Mouse (Mus musculus): ENCODE results near the gene Dnajb8. TPM values are rescaled to one million over a fixed set of nuclear protein-coding genes. Genes with fewer than 3 reads are reported as not detected.

The Dnajb8 gene
- polyA plus RNA-seq, 1 experiment from 2014 or later, result not detected

- peaks cover 30% of the 10 kb centered on the region for H3K4me1 ChIP-seq (ENCODE audit: control insufficient read depth, insufficient read depth, low read length)
- no peak overlapping the region for H3K9ac ChIP-seq (ENCODE audit: low read depth, low read length)
- H3K4me2 ChIP-seq, result no peak overlapping the region
- H3K27me3 ChIP-seq (ENCODE audit: control insufficient read depth, insufficient read depth, low read length), result peaks cover 2% of the 10 kb centered on the region; the same call in 1 of the 2 replicates
- H3K9me3 ChIP-seq (replicated peaks; ENCODE audit: control insufficient read depth, low read length), result no peaks in the 10 kb centered on the region
- H3K4me3 ChIP-seq (ENCODE audit: low read depth, low read length), result no peak overlapping the region
- no peak for ATAC-seq (replicated peaks; ENCODE audit: insufficient number of reproducible peaks, low FRiP score, low TSS enrichment)
- H3K27ac ChIP-seq (ENCODE audit: low read depth, low read length), result no peak overlapping the region
- WGBS (ENCODE audit: insufficient replicate concordance), result 43% methylated on average over 7 of the region's 7 CpGs
- no peaks in the 10 kb centered on the region for H3K36me3 ChIP-seq (ENCODE audit: control insufficient read depth, insufficient read depth, low read length)
Measured at GRCm38 (mm10) chr6:88251798-88252478, 29.9 kb downstream of the Dnajb8 start.

- 53% methylated on average over 6 of the region's 6 CpGs for WGBS (ENCODE audit: insufficient replicate concordance)
- Histone ChIP-seq H3K4me2 (no peak overlapping the region), H3K36me3 (ENCODE audit: control insufficient read depth, insufficient read depth, low read length) (no peaks in the 10 kb centered on the region), H3K27me3 (ENCODE audit: control insufficient read depth, insufficient read depth, low read length) (no peaks in the 10 kb centered on the region; the same call in 1 of the 2 replicates), H3K4me1 (ENCODE audit: control insufficient read depth, insufficient read depth, low read length) (peaks cover 19% of the 10 kb centered on the region), H3K9me3 (replicated peaks; ENCODE audit: control insufficient read depth, low read length) (no peaks in the 10 kb centered on the region), H3K9ac (ENCODE audit: low read depth, low read length) (no peak overlapping the region), H3K4me3 (ENCODE audit: low read depth, low read length) (no peak overlapping the region), H3K27ac (ENCODE audit: low read depth, low read length) (no peak overlapping the region)
- ATAC-seq (replicated peaks; ENCODE audit: insufficient number of reproducible peaks, low FRiP score, low TSS enrichment), result no peak
Measured at GRCm38 (mm10) chr6:88254082-88254481, 32.0 kb downstream of the Dnajb8 start.

GRCm38 (mm10) chr6:88255435-88255834, 33.4 kb downstream of the Dnajb8 start:
- H3K27ac ChIP-seq (ENCODE audit: low read depth, low read length), result no peak overlapping the region
- no peak for ATAC-seq (replicated peaks; ENCODE audit: insufficient number of reproducible peaks, low FRiP score, low TSS enrichment)
- no peaks in the 10 kb centered on the region; the same call in 1 of the 2 replicates for H3K27me3 ChIP-seq (ENCODE audit: control insufficient read depth, insufficient read depth, low read length)
- no peak overlapping the region for H3K9ac ChIP-seq (ENCODE audit: low read depth, low read length)
- no peaks in the 10 kb centered on the region for H3K9me3 ChIP-seq (replicated peaks; ENCODE audit: control insufficient read depth, low read length)
- H3K36me3 ChIP-seq (ENCODE audit: control insufficient read depth, insufficient read depth, low read length), result no peaks in the 10 kb centered on the region
- no peak overlapping the region for H3K4me3 ChIP-seq (ENCODE audit: low read depth, low read length)
- 7% methylated on average over 4 of the region's 4 CpGs for WGBS (ENCODE audit: insufficient replicate concordance)
- H3K4me2 ChIP-seq, result no peak overlapping the region
- H3K4me1 ChIP-seq (ENCODE audit: control insufficient read depth, insufficient read depth, low read length), result peaks cover 16% of the 10 kb centered on the region

- Histone ChIP-seq H3K9me3 (replicated peaks; ENCODE audit: control insufficient read depth, low read length) (no peaks in the 10 kb centered on the region), H3K27ac (ENCODE audit: low read depth, low read length) (no peak overlapping the region), H3K27me3 (ENCODE audit: control insufficient read depth, insufficient read depth, low read length) (no peaks in the 10 kb centered on the region), H3K4me3 (ENCODE audit: low read depth, low read length) (no peak overlapping the region), H3K36me3 (ENCODE audit: control insufficient read depth, insufficient read depth, low read length) (no peaks in the 10 kb centered on the region), H3K4me1 (ENCODE audit: control insufficient read depth, insufficient read depth, low read length) (peaks cover 13% of the 10 kb centered on the region), H3K9ac (ENCODE audit: low read depth, low read length) (no peak overlapping the region), H3K4me2 (no peak overlapping the region)
- no peak for ATAC-seq (replicated peaks; ENCODE audit: insufficient number of reproducible peaks, low FRiP score, low TSS enrichment)
- 78% methylated on average over 3 of the region's 3 CpGs for WGBS (ENCODE audit: insufficient replicate concordance)
Measured at GRCm38 (mm10) chr6:88259621-88260020, 37.6 kb downstream of the Dnajb8 start.

- WGBS (ENCODE audit: insufficient replicate concordance), result 80% methylated on average over 3 of the region's 3 CpGs
- no peak for ATAC-seq (replicated peaks; ENCODE audit: insufficient number of reproducible peaks, low FRiP score, low TSS enrichment)
- H3K4me1 ChIP-seq (ENCODE audit: control insufficient read depth, insufficient read depth, low read length), result peaks cover 8% of the 10 kb centered on the region
Measured at GRCm38 (mm10) chr6:88260645-88261044, 38.6 kb downstream of the Dnajb8 start.

GRCm38 (mm10) chr6:88262160-88262559, 40.1 kb downstream of the Dnajb8 start:
- no peak overlapping the region for H3K4me3 ChIP-seq (ENCODE audit: low read depth, low read length)
- no peak overlapping the region for H3K9ac ChIP-seq (ENCODE audit: low read depth, low read length)
- H3K4me2 ChIP-seq, result no peak overlapping the region
- H3K9me3 ChIP-seq (replicated peaks; ENCODE audit: control insufficient read depth, low read length), result no peaks in the 10 kb centered on the region
- WGBS (ENCODE audit: insufficient replicate concordance), result 60% methylated on average over 9 of the region's 9 CpGs
- no peaks in the 10 kb centered on the region; the same call in 1 of the 2 replicates for H3K27me3 ChIP-seq (ENCODE audit: control insufficient read depth, insufficient read depth, low read length)
- H3K27ac ChIP-seq (ENCODE audit: low read depth, low read length), result no peak overlapping the region
- ATAC-seq (replicated peaks; ENCODE audit: insufficient number of reproducible peaks, low FRiP score, low TSS enrichment), result no peak
- H3K36me3 ChIP-seq (ENCODE audit: control insufficient read depth, insufficient read depth, low read length), result no peaks in the 10 kb centered on the region
- H3K4me1 ChIP-seq (ENCODE audit: control insufficient read depth, insufficient read depth, low read length), result 0 out of 2 replicates have a peak, but pooled peaks cover under 1% of the 10 kb centered on the region

More at GRCm38 (mm10) chr6:88260645-88261044, 38.6 kb downstream of the Dnajb8 start:
- Histone ChIP-seq H3K36me3 (ENCODE audit: control insufficient read depth, insufficient read depth, low read length) (no peaks in the 10 kb centered on the region), H3K9me3 (replicated peaks; ENCODE audit: control insufficient read depth, low read length) (no peaks in the 10 kb centered on the region), H3K27me3 (ENCODE audit: control insufficient read depth, insufficient read depth, low read length) (no peaks in the 10 kb centered on the region; the same call in 1 of the 2 replicates), H3K4me2 (no peak overlapping the region), H3K9ac (ENCODE audit: low read depth, low read length) (no peak overlapping the region), H3K27ac (ENCODE audit: low read depth, low read length) (no peak overlapping the region), H3K4me3 (ENCODE audit: low read depth, low read length) (no peak overlapping the region)

GRCm38 (mm10) chr6:88265355-88265754, 43.3 kb downstream of the Dnajb8 start:
- H3K4me1 ChIP-seq (ENCODE audit: control insufficient read depth, insufficient read depth, low read length), result peaks cover 10% of the 10 kb centered on the region; the same call in 1 of the 2 replicates
- WGBS (ENCODE audit: insufficient replicate concordance), result 94% methylated on average over 1 of the region's 1 CpGs
- no peak overlapping the region for H3K4me3 ChIP-seq (ENCODE audit: low read depth, low read length)
- no peak overlapping the region for H3K9ac ChIP-seq (ENCODE audit: low read depth, low read length)
- H3K27ac ChIP-seq (ENCODE audit: low read depth, low read length), result no peak overlapping the region
- H3K9me3 ChIP-seq (replicated peaks; ENCODE audit: control insufficient read depth, low read length), result no peaks in the 10 kb centered on the region
- no peak for ATAC-seq (replicated peaks; ENCODE audit: insufficient number of reproducible peaks, low FRiP score, low TSS enrichment)
- H3K27me3 ChIP-seq (ENCODE audit: control insufficient read depth, insufficient read depth, low read length), result no peaks in the 10 kb centered on the region; the same call in 1 of the 2 replicates
- H3K36me3 ChIP-seq (ENCODE audit: control insufficient read depth, insufficient read depth, low read length), result no peaks in the 10 kb centered on the region
- H3K4me2 ChIP-seq, result no peak overlapping the region

GRCm38 (mm10) chr6:88266055-88266454, 44.0 kb downstream of the Dnajb8 start:
- H3K27me3 ChIP-seq (ENCODE audit: control insufficient read depth, insufficient read depth, low read length), result no peaks in the 10 kb centered on the region; the same call in 1 of the 2 replicates
- H3K27ac ChIP-seq (ENCODE audit: low read depth, low read length), result no peak overlapping the region
- H3K4me1 ChIP-seq (ENCODE audit: control insufficient read depth, insufficient read depth, low read length), result peaks cover 10% of the 10 kb centered on the region; the same call in 1 of the 2 replicates
- WGBS (ENCODE audit: insufficient replicate concordance), result 81% methylated on average over 3 of the region's 3 CpGs
- no peak for ATAC-seq (replicated peaks; ENCODE audit: insufficient number of reproducible peaks, low FRiP score, low TSS enrichment)
- H3K4me2 ChIP-seq, result no peak overlapping the region
- H3K9ac ChIP-seq (ENCODE audit: low read depth, low read length), result no peak overlapping the region
- no peak overlapping the region for H3K4me3 ChIP-seq (ENCODE audit: low read depth, low read length)
- no peaks in the 10 kb centered on the region for H3K36me3 ChIP-seq (ENCODE audit: control insufficient read depth, insufficient read depth, low read length)
- H3K9me3 ChIP-seq (replicated peaks; ENCODE audit: control insufficient read depth, low read length), result no peaks in the 10 kb centered on the region

DNA sequence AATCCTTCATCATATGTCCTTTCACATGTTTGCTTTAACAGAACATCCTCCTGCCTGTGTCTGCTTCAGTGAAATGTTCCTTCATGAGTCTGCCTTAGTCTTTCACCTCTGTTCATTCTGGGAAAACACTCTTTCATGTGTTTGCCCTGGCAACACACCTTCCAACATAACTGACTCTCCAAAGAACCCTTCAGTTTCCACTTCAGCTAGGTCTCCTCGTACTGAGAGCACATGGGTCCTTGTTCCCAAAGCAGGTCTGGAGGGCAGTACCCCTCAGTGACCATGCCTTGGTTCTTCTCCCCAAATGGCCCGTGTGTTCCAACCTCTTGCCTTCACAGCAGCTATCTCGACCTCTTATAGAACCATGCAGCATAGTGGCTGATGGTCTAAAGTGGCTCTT, 45.0 kb downstream of the Dnajb8 start:
- WGBS (ENCODE audit: insufficient replicate concordance), result 59% methylated on average over 3 of the region's 3 CpGs
- Histone ChIP-seq H3K9ac (ENCODE audit: low read depth, low read length) (no peak overlapping the region), H3K27me3 (ENCODE audit: control insufficient read depth, insufficient read depth, low read length) (no peaks in the 10 kb centered on the region; the same call in 1 of the 2 replicates), H3K27ac (ENCODE audit: low read depth, low read length) (no peak overlapping the region), H3K4me2 (no peak overlapping the region), H3K4me3 (ENCODE audit: low read depth, low read length) (no peak overlapping the region), H3K9me3 (replicated peaks; ENCODE audit: control insufficient read depth, low read length) (no peaks in the 10 kb centered on the region), H3K36me3 (ENCODE audit: control insufficient read depth, insufficient read depth, low read length) (no peaks in the 10 kb centered on the region), H3K4me1 (ENCODE audit: control insufficient read depth, insufficient read depth, low read length) (peaks cover 10% of the 10 kb centered on the region; the same call in 1 of the 2 replicates)
- no peak for ATAC-seq (replicated peaks; ENCODE audit: insufficient number of reproducible peaks, low FRiP score, low TSS enrichment)

All from heart, embryonic 11.5 days (tissue).